Mouse (Mus musculus) embryonic fibroblast, embryonic 13.5 days (primary cell): ENCODE results near the gene Cdh23.

Source experiments
- CTCF ChIP-seq: IDR thresholded peaks from 2 replicates; pipeline ENCODE4 v1.5.1; 2011; ENCODE audit warnings: mild to moderate bottlenecking, control low read depth, low read length, moderate library complexity, borderline replicate concordance; ENCODE audit not compliant: insufficient read depth
- POLR2A ChIP-seq: IDR thresholded peaks from 2 replicates; pipeline ENCODE4 v1.6.1; 2011; ENCODE audit warnings: low read depth, mild to moderate bottlenecking, control low read depth, low read length, moderate library complexity

DNA sequence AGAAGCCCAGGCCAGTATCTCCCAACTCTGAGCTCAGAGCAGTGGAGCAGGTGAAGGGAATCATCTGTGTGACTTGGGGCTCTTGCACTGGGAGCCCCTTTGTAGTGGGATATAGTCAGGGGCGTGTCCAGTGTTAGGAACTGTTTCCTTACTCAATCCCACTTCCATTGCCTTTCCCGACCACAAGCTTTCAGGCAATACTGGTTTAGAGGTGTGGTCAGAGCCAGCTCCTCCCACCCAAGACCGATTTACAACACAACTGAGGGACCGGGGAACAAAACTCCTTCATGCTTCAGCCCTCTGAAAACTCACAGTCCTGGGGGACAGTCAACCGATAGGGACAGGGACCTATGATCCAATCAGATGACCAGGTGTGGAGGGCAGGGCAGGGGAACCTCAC lies 24.2 kb upstream of the Cdh23 start:
- TF ChIP-seq POLR2A = no peak
- TF ChIP-seq CTCF = no peak
